Mouse (Mus musculus): ENCODE data around the gene Pcbp3. TPM values are rescaled to one million over a fixed set of nuclear protein-coding genes. Genes with fewer than 3 reads are reported as not detected.

Pcbp3 gene
- total RNA-seq, 1 experiment from 2014 or later = 14.0 TPM

GRCm38 (mm10) chr10:76736764-76737163 is 224.9 kb downstream of the Pcbp3 start:
- no peak for ATAC-seq (replicated peaks; ENCODE audit: low read depth, poor library complexity, severe bottlenecking)

- peak; percentile 97 for ATAC-seq (replicated peaks; ENCODE audit: low read depth, poor library complexity, severe bottlenecking)
Observed at GRCm38 (mm10) chr10:76734979-76735378, 226.7 kb downstream of the Pcbp3 start.

- no peak for ATAC-seq (replicated peaks; ENCODE audit: low read depth, poor library complexity, severe bottlenecking)
Observed at GRCm38 (mm10) chr10:76733677-76734068, 228.0 kb downstream of the Pcbp3 start.

- peak; percentile 59 for ATAC-seq (replicated peaks; ENCODE audit: low read depth, poor library complexity, severe bottlenecking)
Observed at GRCm38 (mm10) chr10:76732881-76733676, 228.6 kb downstream of the Pcbp3 start.

- no peak for ATAC-seq (replicated peaks; ENCODE audit: low read depth, poor library complexity, severe bottlenecking)
Observed at GRCm38 (mm10) chr10:76732391-76732790, 229.3 kb downstream of the Pcbp3 start.

GRCm38 (mm10) chr10:76731621-76732239 is 230.0 kb downstream of the Pcbp3 start:
- no peak for ATAC-seq (replicated peaks; ENCODE audit: low read depth, poor library complexity, severe bottlenecking)

- ATAC-seq (replicated peaks; ENCODE audit: low read depth, poor library complexity, severe bottlenecking) = no peak
Observed at GRCm38 (mm10) chr10:76729631-76730620, 231.8 kb downstream of the Pcbp3 start.

- ATAC-seq (replicated peaks; ENCODE audit: low read depth, poor library complexity, severe bottlenecking) = peak; percentile 52; the same call in 1 of the 2 replicates
Observed at GRCm38 (mm10) chr10:76728369-76728768, 233.3 kb downstream of the Pcbp3 start.

GRCm38 (mm10) chr10:76727301-76727700 is 234.4 kb downstream of the Pcbp3 start:
- ATAC-seq (replicated peaks; ENCODE audit: low read depth, poor library complexity, severe bottlenecking) = no peak

- ATAC-seq (replicated peaks; ENCODE audit: low read depth, poor library complexity, severe bottlenecking) = no peak
Observed at GRCm38 (mm10) chr10:76726866-76727265, 234.8 kb downstream of the Pcbp3 start.

- ATAC-seq (replicated peaks; ENCODE audit: low read depth, poor library complexity, severe bottlenecking) = no peak
Observed at GRCm38 (mm10) chr10:76725682-76726285, 235.9 kb downstream of the Pcbp3 start, which contains the start of gene Col6a1. Gene Col6a1 (minus strand): TSS chr10:76726168.

GRCm38 (mm10) chr10:76725097-76725496 is 236.6 kb downstream of the Pcbp3 start:
- ATAC-seq (replicated peaks; ENCODE audit: low read depth, poor library complexity, severe bottlenecking) = no peak

GRCm38 (mm10) chr10:76724231-76724736 is 237.4 kb downstream of the Pcbp3 start:
- ATAC-seq (replicated peaks; ENCODE audit: low read depth, poor library complexity, severe bottlenecking) = no peak

GRCm38 (mm10) chr10:76722751-76723450 is 238.8 kb downstream of the Pcbp3 start:
- no peak for ATAC-seq (replicated peaks; ENCODE audit: low read depth, poor library complexity, severe bottlenecking)

GRCm38 (mm10) chr10:76721746-76722145 is 239.9 kb downstream of the Pcbp3 start:
- ATAC-seq (replicated peaks; ENCODE audit: low read depth, poor library complexity, severe bottlenecking) = no peak

GRCm38 (mm10) chr10:76721216-76721615 is 240.5 kb downstream of the Pcbp3 start:
- ATAC-seq (replicated peaks; ENCODE audit: low read depth, poor library complexity, severe bottlenecking) = no peak

- ATAC-seq (replicated peaks; ENCODE audit: low read depth, poor library complexity, severe bottlenecking) = no peak
Observed at GRCm38 (mm10) chr10:76717631-76718030, 244.1 kb downstream of the Pcbp3 start.

- ATAC-seq (replicated peaks; ENCODE audit: low read depth, poor library complexity, severe bottlenecking) = no peak
Observed at GRCm38 (mm10) chr10:76717026-76717425, 244.7 kb downstream of the Pcbp3 start.

- no peak for ATAC-seq (replicated peaks; ENCODE audit: low read depth, poor library complexity, severe bottlenecking)
Observed at GRCm38 (mm10) chr10:76714303-76714702, 247.4 kb downstream of the Pcbp3 start.

Measured in common myeloid progenitor, adult 5-6 weeks (primary cell).